Mouse (Mus musculus): ENCODE measurements around the gene Stim1. TPM values are rescaled to one million over a fixed set of nuclear protein-coding genes. Genes with fewer than 3 reads are reported as not detected.
"Not testable (repeated sequence)": the region's sequence is repeated elsewhere in the genome, so short reads cannot be mapped to it uniquely, and the experiment has no call there.

The Stim1 gene
- polyA plus RNA-seq, 1 experiment from 2014 or later: 21.3 TPM

- ATAC-seq (ENCODE audit: low read depth): no peak
- WGBS: 66% methylated on average over 2 of the region's 2 CpGs
- Histone ChIP-seq H3K27me3 (ENCODE audit: control insufficient read depth, insufficient read depth, low read depth, low read length) (no peaks in the 10 kb centered on the region), H3K9ac (ENCODE audit: low read length) (no peak overlapping the region), H3K27ac (ENCODE audit: low read length) (no peak overlapping the region), H3K9me3 (ENCODE audit: control insufficient read depth, low read length) (no peaks in the 10 kb centered on the region), H3K4me2 (ENCODE audit: low read depth, low read length) (no peak overlapping the region), H3K4me1 (replicated peaks; ENCODE audit: control insufficient read depth, insufficient read depth, low read length) (peaks cover 20% of the 10 kb centered on the region), H3K4me3 (ENCODE audit: low read length) (no peak overlapping the region), H3K36me3 (ENCODE audit: control insufficient read depth, insufficient read depth, low read length) (no peaks in the 10 kb centered on the region)
Observed at GRCm38 (mm10) chr7:102483665-102484064, 216.1 kb downstream of the Stim1 start.

- not testable (repeated sequence) for ATAC-seq (ENCODE audit: low read depth); H3K4me3 ChIP-seq (ENCODE audit: low read length)
- WGBS: 71% methylated on average over 7 of the region's 8 CpGs
Observed at GRCm38 (mm10) chr7:102484766-102485165, 217.2 kb downstream of the Stim1 start.

GRCm38 (mm10) chr7:102486105-102486504 is 218.5 kb downstream of the Stim1 start:
- no peaks in the 10 kb centered on the region for H3K27me3 ChIP-seq (ENCODE audit: control insufficient read depth, insufficient read depth, low read depth, low read length)
- H3K4me2 ChIP-seq (ENCODE audit: low read depth, low read length): no peak overlapping the region
- H3K27ac ChIP-seq (ENCODE audit: low read length): no peak overlapping the region
- no peaks in the 10 kb centered on the region for H3K36me3 ChIP-seq (ENCODE audit: control insufficient read depth, insufficient read depth, low read length)
- H3K9me3 ChIP-seq (ENCODE audit: control insufficient read depth, low read length): no peaks in the 10 kb centered on the region
- no peak for ATAC-seq (ENCODE audit: low read depth)
- no peak overlapping the region for H3K4me3 ChIP-seq (ENCODE audit: low read length)
- H3K4me1 ChIP-seq (replicated peaks; ENCODE audit: control insufficient read depth, insufficient read depth, low read length): peaks cover under 1% of the 10 kb centered on the region
- 27% methylated on average over 1 of the region's 1 CpGs for WGBS
- H3K9ac ChIP-seq (ENCODE audit: low read length): no peak overlapping the region

More at GRCm38 (mm10) chr7:102484766-102485165, 217.2 kb downstream of the Stim1 start:
- not testable (repeated sequence) for H3K27ac ChIP-seq (ENCODE audit: low read length); H3K27me3 ChIP-seq (ENCODE audit: control insufficient read depth, insufficient read depth, low read depth, low read length); H3K9ac ChIP-seq (ENCODE audit: low read length); H3K9me3 ChIP-seq (ENCODE audit: control insufficient read depth, low read length); H3K4me2 ChIP-seq (ENCODE audit: low read depth, low read length); H3K36me3 ChIP-seq (ENCODE audit: control insufficient read depth, insufficient read depth, low read length)
- peaks cover 13% of the 10 kb centered on the region for H3K4me1 ChIP-seq (replicated peaks; ENCODE audit: control insufficient read depth, insufficient read depth, low read length)

Other genes starting within 250 kb of the Stim1 start
- gene Il18bp, start 249.1 kb upstream of the Stim1 start, polyA plus RNA-seq (2015; fragmentation: Nextera tagmentation; extraction: Ambion mirVana): 2.1 and 3.0 TPM in 2 replicates
- 25.2 and 25.6 TPM in 2 replicates for gene Rnf121, start 202.3 kb upstream of the Stim1 start, polyA plus RNA-seq (2015; fragmentation: Nextera tagmentation; extraction: Ambion mirVana)
- gene Xndc1, start 202.3 kb upstream of the Stim1 start, polyA plus RNA-seq (2015; fragmentation: Nextera tagmentation; extraction: Ambion mirVana): 31.0 and 35.0 TPM in 2 replicates
- 1.0 and 1.2 TPM in 2 replicates for gene Xntrpc, start 202.1 kb upstream of the Stim1 start, polyA plus RNA-seq (2015; fragmentation: Nextera tagmentation; extraction: Ambion mirVana)
- 0.08 and 0.10 TPM in 2 replicates for gene Trpc2, start 184.7 kb upstream of the Stim1 start, polyA plus RNA-seq (2015; fragmentation: Nextera tagmentation; extraction: Ambion mirVana)
- gene Art1, start 166.1 kb upstream of the Stim1 start, polyA plus RNA-seq (2015; fragmentation: Nextera tagmentation; extraction: Ambion mirVana): 1.1 and 1.9 TPM in 2 replicates
- gene Art5, start 158.3 kb upstream of the Stim1 start, polyA plus RNA-seq (2015; fragmentation: Nextera tagmentation; extraction: Ambion mirVana): 1.3 and 1.5 TPM in 2 replicates
- gene Chrna10, start 151.0 kb upstream of the Stim1 start, polyA plus RNA-seq (2015; fragmentation: Nextera tagmentation; extraction: Ambion mirVana): 0.11 and 0.40 TPM in 2 replicates
- gene Nup98, start 57.6 kb upstream of the Stim1 start, polyA plus RNA-seq (2015; fragmentation: Nextera tagmentation; extraction: Ambion mirVana): 32.8 and 34.4 TPM in 2 replicates
- gene Pgap2, start 57.6 kb upstream of the Stim1 start, polyA plus RNA-seq (2015; fragmentation: Nextera tagmentation; extraction: Ambion mirVana): 95.1 and 103 TPM in 2 replicates
- 78.1 and 82.1 TPM in 2 replicates for gene Rhog, start 11.8 kb upstream of the Stim1 start, polyA plus RNA-seq (2015; fragmentation: Nextera tagmentation; extraction: Ambion mirVana)
- gene Rrm1, start 173.9 kb downstream of the Stim1 start, polyA plus RNA-seq (2015; fragmentation: Nextera tagmentation; extraction: Ambion mirVana): 160 and 162 TPM in 2 replicates
- gene Olfr543, start 213.9 kb downstream of the Stim1 start, polyA plus RNA-seq (2015; fragmentation: Nextera tagmentation; extraction: Ambion mirVana): 0.18 TPM in 1 of 2 replicates, not detected in the other
- gene Olfr544, start 220.5 kb downstream of the Stim1 start, polyA plus RNA-seq (2015; fragmentation: Nextera tagmentation; extraction: Ambion mirVana): 0.06 and 0.08 TPM in 2 replicates
- not detected in 2 replicates for gene Olfr545, start 231.8 kb downstream of the Stim1 start, polyA plus RNA-seq (2015; fragmentation: Nextera tagmentation; extraction: Ambion mirVana)

All from lung, embryonic 16.5 days (tissue).